Mouse (Mus musculus): ENCODE data around the gene Rab1a. TPM values are rescaled to one million over a fixed set of nuclear protein-coding genes. Genes with fewer than 3 reads are reported as not detected.
A peak's percentile ranks its signal among the peaks of the same experiment; 100 is the strongest.
"Not testable (repeated sequence)": the region's sequence is repeated elsewhere in the genome, so short reads cannot be mapped to it uniquely, and the experiment has no call there.

Rab1a gene
- polyA plus RNA-seq (2016; fragmentation: Nextera tagmentation; extraction: Ambion mirVana): 233 and 237 TPM in 2 replicates

GRCm38 (mm10) chr11:20200713-20201575 lies at the start of gene Rab1a:
Rab1a (plus strand) TSS chr11:20201432.
- peak within 1 kb of the TSS; percentile 68 for H3K4me3 ChIP-seq
- H3K36me3 ChIP-seq: 0 out of 2 replicates have a peak, but pooled peaks cover 4% of the 10 kb centered on the region
- H3K27me3 ChIP-seq (replicated peaks): no peaks in the 10 kb centered on the region
- whole genome bisulfite sequencing: under 1% methylated on average over 54 of the region's 54 CpGs
- H3K4me1 ChIP-seq (replicated peaks): peaks cover 35% of the 10 kb centered on the region
- no peaks in the 10 kb centered on the region for H3K9me3 ChIP-seq (replicated peaks)
- H3K27ac ChIP-seq (ENCODE audit: poor library complexity, severe bottlenecking): peak within 1 kb of the TSS; percentile 98
- peak within 1 kb of the TSS; percentile 82 for H3K4me2 ChIP-seq
- H3K9ac ChIP-seq: peak within 1 kb of the TSS; percentile 95
- ATAC-seq (ENCODE audit: insufficient number of reproducible peaks, low FRiP score): peak; percentile 97

- no peak overlapping the region for H3K4me2 ChIP-seq
- no peak overlapping the region for H3K27ac ChIP-seq (ENCODE audit: poor library complexity, severe bottlenecking)
- no peak overlapping the region for H3K9ac ChIP-seq
- H3K36me3 ChIP-seq: no peaks in the 10 kb centered on the region
- H3K27me3 ChIP-seq (replicated peaks): no peaks in the 10 kb centered on the region
- H3K4me1 ChIP-seq (replicated peaks): no peaks in the 10 kb centered on the region
- ATAC-seq (ENCODE audit: insufficient number of reproducible peaks, low FRiP score): no peak
- 76% methylated on average over 4 of the region's 4 CpGs for WGBS
- peaks cover 3% of the 10 kb centered on the region; the same call in 1 of the 2 replicates for H3K9me3 ChIP-seq (replicated peaks)
- H3K4me3 ChIP-seq: no peak overlapping the region
Measured at GRCm38 (mm10) chr11:20152107-20152901, 48.9 kb upstream of the Rab1a start.

- H3K9me3 ChIP-seq (replicated peaks); ATAC-seq (ENCODE audit: insufficient number of reproducible peaks, low FRiP score); H3K9ac ChIP-seq; H3K4me3 ChIP-seq; H3K27ac ChIP-seq (ENCODE audit: poor library complexity, severe bottlenecking); H3K4me1 ChIP-seq (replicated peaks); H3K4me2 ChIP-seq; H3K27me3 ChIP-seq (replicated peaks); H3K36me3 ChIP-seq: not testable (repeated sequence)
- 83% methylated on average over 5 of the region's 5 CpGs for WGBS
Measured at GRCm38 (mm10) chr11:20153542-20153941, 47.7 kb upstream of the Rab1a start.

- no peak overlapping the region for H3K4me2 ChIP-seq
- no peaks in the 10 kb centered on the region for H3K36me3 ChIP-seq
- no peak overlapping the region for H3K4me3 ChIP-seq
- no peaks in the 10 kb centered on the region for H3K4me1 ChIP-seq (replicated peaks)
- no peaks in the 10 kb centered on the region for H3K27me3 ChIP-seq (replicated peaks)
- H3K27ac ChIP-seq (ENCODE audit: poor library complexity, severe bottlenecking): no peak overlapping the region
- no peak for ATAC-seq (ENCODE audit: insufficient number of reproducible peaks, low FRiP score)
- no peak overlapping the region for H3K9ac ChIP-seq
- no peaks in the 10 kb centered on the region for H3K9me3 ChIP-seq (replicated peaks)
Measured at GRCm38 (mm10) chr11:20158879-20159278, 42.4 kb upstream of the Rab1a start.

GRCm38 (mm10) chr11:20164979-20165867 lies 36.0 kb upstream of the Rab1a start:
- Histone ChIP-seq H3K27me3 (replicated peaks) (no peaks in the 10 kb centered on the region), H3K4me1 (replicated peaks) (no peaks in the 10 kb centered on the region), H3K27ac (ENCODE audit: poor library complexity, severe bottlenecking) (no peak overlapping the region), H3K9me3 (replicated peaks) (no peaks in the 10 kb centered on the region), H3K9ac (no peak overlapping the region), H3K36me3 (no peaks in the 10 kb centered on the region), H3K4me2 (no peak overlapping the region), H3K4me3 (no peak overlapping the region)
- 40% methylated on average over 4 of the region's 4 CpGs for WGBS
- ATAC-seq (ENCODE audit: insufficient number of reproducible peaks, low FRiP score): no peak

- Histone ChIP-seq H3K4me3 (no peak overlapping the region), H3K4me1 (replicated peaks) (no peaks in the 10 kb centered on the region), H3K4me2 (no peak overlapping the region), H3K9me3 (replicated peaks) (no peaks in the 10 kb centered on the region), H3K27me3 (replicated peaks) (no peaks in the 10 kb centered on the region), H3K27ac (ENCODE audit: poor library complexity, severe bottlenecking) (no peak overlapping the region), H3K36me3 (no peaks in the 10 kb centered on the region), H3K9ac (no peak overlapping the region)
- ATAC-seq (ENCODE audit: insufficient number of reproducible peaks, low FRiP score): no peak
- WGBS: 82% methylated on average over 4 of the region's 4 CpGs
Measured at GRCm38 (mm10) chr11:20165991-20166390, 35.2 kb upstream of the Rab1a start.

- not testable (repeated sequence) for H3K4me2 ChIP-seq; H3K9me3 ChIP-seq (replicated peaks); ATAC-seq (ENCODE audit: insufficient number of reproducible peaks, low FRiP score); H3K27me3 ChIP-seq (replicated peaks); H3K36me3 ChIP-seq; H3K27ac ChIP-seq (ENCODE audit: poor library complexity, severe bottlenecking); H3K9ac ChIP-seq; H3K4me1 ChIP-seq (replicated peaks); H3K4me3 ChIP-seq
- WGBS: 76% methylated on average over 6 of the region's 6 CpGs
Measured at GRCm38 (mm10) chr11:20166476-20166875, 34.8 kb upstream of the Rab1a start.

- no peak overlapping the region for H3K9ac ChIP-seq
- no peaks in the 10 kb centered on the region for H3K36me3 ChIP-seq
- no peaks in the 10 kb centered on the region for H3K9me3 ChIP-seq (replicated peaks)
- no peak overlapping the region for H3K27ac ChIP-seq (ENCODE audit: poor library complexity, severe bottlenecking)
- no peak overlapping the region for H3K4me3 ChIP-seq
- H3K4me1 ChIP-seq (replicated peaks): no peaks in the 10 kb centered on the region
- H3K27me3 ChIP-seq (replicated peaks): no peaks in the 10 kb centered on the region
- no peak overlapping the region for H3K4me2 ChIP-seq
- 80% methylated on average over 11 of the region's 11 CpGs for WGBS
- no peak for ATAC-seq (ENCODE audit: insufficient number of reproducible peaks, low FRiP score)
Measured at GRCm38 (mm10) chr11:20168972-20169371, 32.3 kb upstream of the Rab1a start.

GRCm38 (mm10) chr11:20187271-20187670 lies 14.0 kb upstream of the Rab1a start:
- Histone ChIP-seq H3K4me3 (no peak overlapping the region), H3K9ac (no peak overlapping the region), H3K4me2 (no peak overlapping the region), H3K27me3 (replicated peaks) (no peaks in the 10 kb centered on the region), H3K9me3 (replicated peaks) (peaks cover 7% of the 10 kb centered on the region; the same call in 1 of the 2 replicates), H3K27ac (ENCODE audit: poor library complexity, severe bottlenecking) (no peak overlapping the region), H3K4me1 (replicated peaks) (no peaks in the 10 kb centered on the region), H3K36me3 (no peaks in the 10 kb centered on the region)
- no peak for ATAC-seq (ENCODE audit: insufficient number of reproducible peaks, low FRiP score)
- 79% methylated on average over 6 of the region's 6 CpGs for WGBS

- Histone ChIP-seq H3K27ac (ENCODE audit: poor library complexity, severe bottlenecking) (no peak overlapping the region), H3K4me3 (no peak overlapping the region), H3K9ac (no peak overlapping the region), H3K4me1 (replicated peaks) (peaks cover 7% of the 10 kb centered on the region), H3K4me2 (no peak overlapping the region), H3K27me3 (replicated peaks) (no peaks in the 10 kb centered on the region), H3K9me3 (replicated peaks) (no peaks in the 10 kb centered on the region), H3K36me3 (no peaks in the 10 kb centered on the region)
- ATAC-seq (ENCODE audit: insufficient number of reproducible peaks, low FRiP score): no peak
- 71% methylated on average over 4 of the region's 4 CpGs for WGBS
Measured at GRCm38 (mm10) chr11:20193100-20193736, 8.0 kb upstream of the Rab1a start.

All from heart, embryonic 12.5 days (tissue).